Mouse (Mus musculus) embryonic facial prominence, embryonic 11.5 days (tissue): Measurements from ENCODE around the gene Olfr1282. TPM values are rescaled to one million over a fixed set of nuclear protein-coding genes. Genes with fewer than 3 reads are reported as not detected.

Source experiments
- ATAC-seq: fragments of 200-750 bp; cut with Nextera tagmentation; replicated peaks from 2 replicates; pipeline ENCODE4 v1.8.0; 2017; ENCODE audit warnings: low read depth; ENCODE audit not compliant: insufficient number of reproducible peaks, low FRiP score, low TSS enrichment
- DNase-seq: peaks from one replicate; pipeline ENCODE4 v3.0.0-alpha.2; 2015; ENCODE audit warnings: low spot score
- H3K27ac ChIP-seq: fragments of 300-500 bp; sonication (generic); replicated peaks from 2 replicates; pipeline ENCODE4 v1.5.1; 2014; ENCODE audit warnings: mild to moderate bottlenecking, low read depth, low read length, control low read depth
- H3K27me3 ChIP-seq: fragments of 300-500 bp; sonication (generic); 2 replicates; pipeline ENCODE4 v1.6.1; 2014; ENCODE audit warnings: mild to moderate bottlenecking, low read length, moderate library complexity, mixed read lengths; ENCODE audit not compliant: control insufficient read depth, insufficient read depth
- H3K36me3 ChIP-seq: fragments of 300-500 bp; sonication (generic); replicated peaks from 2 replicates; pipeline ENCODE4 v1.6.1; 2014; ENCODE audit warnings: low read depth, mild to moderate bottlenecking, low read length, moderate library complexity, mixed read lengths; ENCODE audit not compliant: control insufficient read depth, insufficient read depth
- H3K4me1 ChIP-seq: fragments of 300-500 bp; sonication (generic); 2 replicates; pipeline ENCODE4 v1.6.1; 2014; ENCODE audit warnings: low read length, mixed read lengths; ENCODE audit not compliant: control insufficient read depth, insufficient read depth
- H3K4me2 ChIP-seq: fragments of 300-500 bp; sonication (generic); 2 replicates; pipeline ENCODE4 v1.6.1; 2014; ENCODE audit warnings: low read depth, mild to moderate bottlenecking, control low read depth, low read length, moderate library complexity
- H3K4me3 ChIP-seq: fragments of 300-500 bp; sonication (generic); 2 replicates; pipeline ENCODE4 v1.5.1; 2014; ENCODE audit warnings: low read depth, low read length, control low read depth
- H3K9ac ChIP-seq: fragments of 300-500 bp; sonication (generic); replicated peaks from 2 replicates; pipeline ENCODE4 v1.6.1; 2014; ENCODE audit warnings: mild to moderate bottlenecking, control low read depth, low read length
- H3K9me3 ChIP-seq: fragments of 300-500 bp; sonication (generic); replicated peaks from 2 replicates; pipeline ENCODE4 v1.6.1; 2016; ENCODE audit warnings: mild to moderate bottlenecking, low read length, inconsistent platforms, mixed read lengths; ENCODE audit not compliant: control insufficient read depth
- polyA plus RNA-seq: library from polyadenylated mRNA; unstranded; fragments of >200 nt; fragmentation: Nextera tagmentation; extraction: Ambion mirVana; gene quantifications from 2 replicates; pipeline ENCODE4 v1.2.1, GENCODE M21; 2014

Olfr1282 gene
- polyA plus RNA-seq, 1 experiment from 2014 or later: not detected

- no peaks in the 10 kb centered on the region for H3K36me3 ChIP-seq
- H3K9ac ChIP-seq: no peak within 1 kb of the TSS
- DNase-seq (no peak), ATAC-seq (no peak)
- H3K4me2 ChIP-seq: no peak within 1 kb of the TSS
- H3K27ac ChIP-seq: no peak within 1 kb of the TSS
- H3K9me3 ChIP-seq: no peaks in the 10 kb centered on the region
- H3K4me3 ChIP-seq: no peak within 1 kb of the TSS
- H3K4me1 ChIP-seq: no peaks in the 10 kb centered on the region
- H3K27me3 ChIP-seq: no peaks in the 10 kb centered on the region
Measured at GRCm38 (mm10) chr2:111289836-111290235, 46.0 kb downstream of the Olfr1282 start, which contains the start of gene Olfr1278. TSS of gene Olfr1278 (plus strand) at chr2:111290136.

Other genes starting within 250 kb of the Olfr1282 start
- not detected in 2 replicates for gene Gm13941, start 230.1 kb downstream of the Olfr1282 start, polyA plus RNA-seq
- not detected in 2 replicates for gene Gm15130, start 183.1 kb downstream of the Olfr1282 start, polyA plus RNA-seq
- not detected in 2 replicates for gene 4930430A15Rik, start 106.5 kb downstream of the Olfr1282 start, polyA plus RNA-seq
- gene Olfr1275, start 100.8 kb downstream of the Olfr1282 start, polyA plus RNA-seq: not detected in 2 replicates
- not detected in 2 replicates for gene Olfr1276, start 81.6 kb downstream of the Olfr1282 start, polyA plus RNA-seq
- not detected in 2 replicates for gene Olfr1277, start 62.0 kb downstream of the Olfr1282 start, polyA plus RNA-seq
- gene Olfr1278, start 45.9 kb downstream of the Olfr1282 start, polyA plus RNA-seq: not detected in 2 replicates
- gene Olfr1279, start 35.4 kb downstream of the Olfr1282 start, polyA plus RNA-seq: not detected in 2 replicates
- gene Olfr1280, start 22.1 kb downstream of the Olfr1282 start, polyA plus RNA-seq: not detected in 2 replicates
- not detected in 2 replicates for gene Olfr1281, start 9.6 kb downstream of the Olfr1282 start, polyA plus RNA-seq
- not detected in 2 replicates for gene Olfr1283, start 30.7 kb upstream of the Olfr1282 start, polyA plus RNA-seq
- not detected in 2 replicates for gene Olfr1284, start 39.4 kb upstream of the Olfr1282 start, polyA plus RNA-seq
- not detected in 2 replicates for gene Olfr1286, start 87.0 kb upstream of the Olfr1282 start, polyA plus RNA-seq
- not detected in 2 replicates for gene Olfr1287, start 113.1 kb upstream of the Olfr1282 start, polyA plus RNA-seq
- gene Olfr1288, start 138.0 kb upstream of the Olfr1282 start, polyA plus RNA-seq: not detected in 2 replicates
- gene Olfr1289, start 144.7 kb upstream of the Olfr1282 start, polyA plus RNA-seq: not detected in 2 replicates
- gene Olfr1290, start 157.8 kb upstream of the Olfr1282 start, polyA plus RNA-seq: not detected in 2 replicates
- gene Olfr1291-ps1, start 161.1 kb upstream of the Olfr1282 start, polyA plus RNA-seq: not detected in 2 replicates
- not detected in 2 replicates for gene Olfr1293-ps, start 189.1 kb upstream of the Olfr1282 start, polyA plus RNA-seq
- gene Olfr1294, start 204.2 kb upstream of the Olfr1282 start, polyA plus RNA-seq: not detected in 2 replicates
- gene Olfr1295, start 233.6 kb upstream of the Olfr1282 start, polyA plus RNA-seq: not detected in 2 replicates